Mouse (Mus musculus): ENCODE measurements around the gene Reln. TPM values are rescaled to one million over a fixed set of nuclear protein-coding genes. Genes with fewer than 3 reads are reported as not detected.

Reln gene
- polyA plus RNA-seq, 1 experiment from 2014 or later: 2.8 TPM

- WGBS: 75% methylated on average over 3 of the region's 3 CpGs
- H3K27ac ChIP-seq: no peak overlapping the region
- H3K9ac ChIP-seq: no peak overlapping the region
- no peaks in the 10 kb centered on the region for H3K9me3 ChIP-seq
- H3K36me3 ChIP-seq: no peaks in the 10 kb centered on the region
- no peaks in the 10 kb centered on the region for H3K27me3 ChIP-seq (replicated peaks)
- H3K4me3 ChIP-seq (replicated peaks): no peak overlapping the region
- H3K4me1 ChIP-seq (replicated peaks): no peaks in the 10 kb centered on the region
- no peak for ATAC-seq
- no peak overlapping the region for H3K4me2 ChIP-seq (replicated peaks)
Observed at GRCm38 (mm10) chr5:22253910-22254309, 90.6 kb downstream of the Reln start.

DNA sequence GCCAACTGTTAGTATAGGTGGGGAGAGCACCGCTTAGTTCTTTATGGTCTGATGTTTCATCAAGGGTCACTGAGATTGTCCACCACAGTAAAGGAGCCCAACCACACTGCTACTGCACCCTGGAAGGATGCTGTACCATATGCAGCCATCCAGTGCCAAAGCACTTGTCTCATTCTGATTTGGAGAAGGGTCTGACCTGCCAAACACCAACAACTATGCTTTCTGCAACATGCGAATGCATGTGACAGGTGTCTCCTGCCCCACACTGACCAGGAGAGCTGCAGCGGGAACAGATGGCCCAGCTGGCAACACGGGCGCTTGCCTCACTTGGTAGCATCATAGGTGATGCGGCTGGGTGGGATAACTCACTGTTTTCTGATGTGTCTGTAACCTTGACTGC, 91.2 kb downstream of the Reln start:
- Histone ChIP-seq H3K4me1 (replicated peaks) (no peaks in the 10 kb centered on the region), H3K27me3 (replicated peaks) (no peaks in the 10 kb centered on the region), H3K9me3 (no peaks in the 10 kb centered on the region), H3K9ac (no peak overlapping the region), H3K4me2 (replicated peaks) (no peak overlapping the region), H3K36me3 (no peaks in the 10 kb centered on the region), H3K27ac (no peak overlapping the region), H3K4me3 (replicated peaks) (no peak overlapping the region)
- 92% methylated on average over 6 of the region's 6 CpGs for WGBS
- ATAC-seq: no peak

DNA sequence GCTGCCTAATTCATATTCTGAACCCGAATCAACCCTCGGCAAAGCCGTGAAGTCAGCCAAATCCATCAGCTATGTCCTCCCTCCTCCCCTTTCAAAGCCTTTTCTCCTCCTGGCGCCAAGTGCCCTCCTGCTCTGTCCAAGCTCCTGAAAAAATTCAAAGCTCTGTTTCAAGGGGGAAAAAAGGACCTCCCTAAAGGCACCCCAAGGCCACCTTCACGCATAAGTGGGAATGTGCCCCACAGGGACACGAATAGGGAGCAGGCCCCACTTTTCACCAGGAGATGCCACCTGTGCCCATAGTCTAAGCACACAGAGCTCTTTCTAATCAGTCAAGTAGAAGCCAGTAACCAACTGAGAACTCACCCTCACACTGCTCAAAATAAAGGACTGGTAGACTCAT, 96.7 kb downstream of the Reln start:
- no peak overlapping the region for H3K4me3 ChIP-seq (replicated peaks)
- H3K9ac ChIP-seq: no peak overlapping the region
- no peaks in the 10 kb centered on the region for H3K4me1 ChIP-seq (replicated peaks)
- ATAC-seq: no peak
- no peak overlapping the region for H3K4me2 ChIP-seq (replicated peaks)
- no peaks in the 10 kb centered on the region for H3K27me3 ChIP-seq (replicated peaks)
- 85% methylated on average over 6 of the region's 6 CpGs for WGBS
- H3K9me3 ChIP-seq: no peaks in the 10 kb centered on the region
- H3K27ac ChIP-seq: no peak overlapping the region
- no peaks in the 10 kb centered on the region for H3K36me3 ChIP-seq

GRCm38 (mm10) chr5:22245056-22245455, 99.4 kb downstream of the Reln start:
- H3K36me3 ChIP-seq: no peaks in the 10 kb centered on the region
- no peak overlapping the region for H3K9ac ChIP-seq
- H3K9me3 ChIP-seq: no peaks in the 10 kb centered on the region
- no peaks in the 10 kb centered on the region for H3K27me3 ChIP-seq (replicated peaks)
- H3K4me2 ChIP-seq (replicated peaks): no peak overlapping the region
- H3K4me1 ChIP-seq (replicated peaks): no peaks in the 10 kb centered on the region
- WGBS: 94% methylated on average over 1 of the region's 1 CpGs
- no peak for ATAC-seq
- no peak overlapping the region for H3K27ac ChIP-seq
- H3K4me3 ChIP-seq (replicated peaks): no peak overlapping the region

GRCm38 (mm10) chr5:22243538-22243937, 101.0 kb downstream of the Reln start:
- Histone ChIP-seq H3K27ac (no peak overlapping the region), H3K4me2 (replicated peaks) (no peak overlapping the region), H3K36me3 (no peaks in the 10 kb centered on the region), H3K9me3 (no peaks in the 10 kb centered on the region), H3K9ac (no peak overlapping the region), H3K4me1 (replicated peaks) (no peaks in the 10 kb centered on the region), H3K4me3 (replicated peaks) (no peak overlapping the region), H3K27me3 (replicated peaks) (no peaks in the 10 kb centered on the region)
- ATAC-seq: no peak
- WGBS: 82% methylated on average over 2 of the region's 2 CpGs

GRCm38 (mm10) chr5:22241560-22241959, 102.9 kb downstream of the Reln start:
- Histone ChIP-seq H3K9me3 (no peaks in the 10 kb centered on the region), H3K27me3 (replicated peaks) (no peaks in the 10 kb centered on the region), H3K36me3 (no peaks in the 10 kb centered on the region), H3K27ac (no peak overlapping the region), H3K4me1 (replicated peaks) (no peaks in the 10 kb centered on the region), H3K9ac (no peak overlapping the region), H3K4me2 (replicated peaks) (no peak overlapping the region), H3K4me3 (replicated peaks) (no peak overlapping the region)
- 72% methylated on average over 4 of the region's 4 CpGs for WGBS
- ATAC-seq: no peak

- Histone ChIP-seq H3K9me3 (no peaks in the 10 kb centered on the region), H3K9ac (no peak overlapping the region), H3K36me3 (no peaks in the 10 kb centered on the region), H3K4me1 (replicated peaks) (no peaks in the 10 kb centered on the region), H3K4me3 (replicated peaks) (no peak overlapping the region), H3K4me2 (replicated peaks) (no peak overlapping the region), H3K27ac (no peak overlapping the region), H3K27me3 (replicated peaks) (no peaks in the 10 kb centered on the region)
- 60% methylated on average over 6 of the region's 6 CpGs for WGBS
- no peak for ATAC-seq
Observed at GRCm38 (mm10) chr5:22236801-22237200, 107.7 kb downstream of the Reln start.

GRCm38 (mm10) chr5:22224515-22224914, 120.0 kb downstream of the Reln start:
- no peak overlapping the region for H3K4me3 ChIP-seq (replicated peaks)
- 59% methylated on average over 4 of the region's 4 CpGs for WGBS
- H3K9ac ChIP-seq: no peak overlapping the region
- H3K4me2 ChIP-seq (replicated peaks): no peak overlapping the region
- no peak for ATAC-seq
- no peaks in the 10 kb centered on the region for H3K9me3 ChIP-seq
- no peaks in the 10 kb centered on the region for H3K4me1 ChIP-seq (replicated peaks)
- H3K36me3 ChIP-seq: no peaks in the 10 kb centered on the region
- no peaks in the 10 kb centered on the region for H3K27me3 ChIP-seq (replicated peaks)
- no peak overlapping the region for H3K27ac ChIP-seq

- H3K27ac ChIP-seq: no peak overlapping the region
- H3K27me3 ChIP-seq (replicated peaks): no peaks in the 10 kb centered on the region
- no peak overlapping the region for H3K4me2 ChIP-seq (replicated peaks)
- no peak for ATAC-seq
- H3K4me3 ChIP-seq (replicated peaks): no peak overlapping the region
- H3K36me3 ChIP-seq: no peaks in the 10 kb centered on the region
- 71% methylated on average over 2 of the region's 2 CpGs for WGBS
- no peaks in the 10 kb centered on the region for H3K9me3 ChIP-seq
- no peak overlapping the region for H3K9ac ChIP-seq
- H3K4me1 ChIP-seq (replicated peaks): no peaks in the 10 kb centered on the region
Observed at GRCm38 (mm10) chr5:22223940-22224339, 120.6 kb downstream of the Reln start.

GRCm38 (mm10) chr5:22208311-22209021, 136.0 kb downstream of the Reln start:
- WGBS: 76% methylated on average over 8 of the region's 8 CpGs
- no peaks in the 10 kb centered on the region for H3K4me1 ChIP-seq (replicated peaks)
- no peaks in the 10 kb centered on the region for H3K27me3 ChIP-seq (replicated peaks)
- H3K9ac ChIP-seq: no peak overlapping the region
- no peaks in the 10 kb centered on the region for H3K9me3 ChIP-seq
- no peak overlapping the region for H3K27ac ChIP-seq
- H3K4me2 ChIP-seq (replicated peaks): no peak overlapping the region
- H3K4me3 ChIP-seq (replicated peaks): no peak overlapping the region
- H3K36me3 ChIP-seq: no peaks in the 10 kb centered on the region
- ATAC-seq: no peak

GRCm38 (mm10) chr5:22197926-22198325, 146.6 kb downstream of the Reln start:
- Histone ChIP-seq H3K4me1 (replicated peaks) (no peaks in the 10 kb centered on the region), H3K27me3 (replicated peaks) (no peaks in the 10 kb centered on the region), H3K27ac (no peak overlapping the region), H3K9me3 (no peaks in the 10 kb centered on the region), H3K9ac (no peak overlapping the region), H3K4me3 (replicated peaks) (no peak overlapping the region), H3K4me2 (replicated peaks) (no peak overlapping the region), H3K36me3 (no peaks in the 10 kb centered on the region)
- WGBS: 73% methylated on average over 2 of the region's 2 CpGs
- ATAC-seq: no peak

DNA sequence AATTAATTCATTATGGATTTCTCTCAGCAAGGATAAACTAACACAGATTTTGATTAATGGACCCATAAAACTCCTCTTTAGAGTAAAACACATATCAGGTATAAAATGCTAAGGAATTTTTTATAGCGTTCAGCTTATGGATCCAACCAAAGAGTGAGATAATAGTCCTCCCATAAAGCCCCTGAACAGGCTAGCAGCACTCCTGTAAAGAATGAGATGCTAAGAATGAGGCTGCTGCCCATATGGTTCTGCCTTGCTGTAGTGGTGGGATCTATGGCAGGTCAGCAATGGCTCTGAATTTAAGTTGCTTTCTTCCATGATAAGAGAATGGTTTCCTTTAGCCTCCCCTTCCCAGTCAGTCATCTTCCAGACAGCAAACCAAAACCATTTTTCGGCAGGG, 147.6 kb downstream of the Reln start:
- Histone ChIP-seq H3K4me3 (replicated peaks) (no peak overlapping the region), H3K36me3 (no peaks in the 10 kb centered on the region), H3K9me3 (no peaks in the 10 kb centered on the region), H3K9ac (no peak overlapping the region), H3K4me2 (replicated peaks) (no peak overlapping the region), H3K27ac (no peak overlapping the region), H3K27me3 (replicated peaks) (no peaks in the 10 kb centered on the region), H3K4me1 (replicated peaks) (no peaks in the 10 kb centered on the region)
- no peak for ATAC-seq
- 81% methylated on average over 2 of the region's 2 CpGs for WGBS

DNA sequence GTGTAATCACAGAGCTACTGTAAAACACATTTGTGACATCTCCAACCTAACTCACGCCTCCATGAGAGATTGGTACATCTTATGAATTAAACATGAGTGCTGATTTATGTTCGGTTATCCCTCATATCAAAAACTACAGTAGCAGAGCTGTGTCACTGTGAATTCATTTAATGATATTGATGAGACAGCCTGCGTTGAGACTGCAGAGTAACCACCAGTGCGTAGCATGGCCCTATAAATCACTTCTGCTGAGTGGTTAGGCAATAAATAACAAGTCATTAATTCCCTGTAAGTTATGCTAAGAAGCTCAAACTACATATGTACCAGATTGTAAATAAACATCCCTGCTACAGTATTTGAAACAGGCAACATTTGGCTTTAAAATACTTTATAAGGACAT, 148.0 kb downstream of the Reln start:
- no peak for ATAC-seq

More for the DNA sequence above, 148.0 kb downstream of the Reln start:
- H3K4me3 ChIP-seq (replicated peaks): no peak overlapping the region
- H3K4me2 ChIP-seq (replicated peaks): no peak overlapping the region
- no peak overlapping the region for H3K27ac ChIP-seq
- H3K9me3 ChIP-seq: no peaks in the 10 kb centered on the region
- 52% methylated on average over 4 of the region's 4 CpGs for WGBS
- H3K4me1 ChIP-seq (replicated peaks): no peaks in the 10 kb centered on the region
- H3K36me3 ChIP-seq: no peaks in the 10 kb centered on the region
- no peaks in the 10 kb centered on the region for H3K27me3 ChIP-seq (replicated peaks)
- H3K9ac ChIP-seq: no peak overlapping the region

All from intestine, embryonic 15.5 days (tissue).